Mouse (Mus musculus) R1 (cell line): Measurements from ENCODE around the gene Vmn1r4.

Experiments
- DNase-seq: peaks from one replicate; pipeline ENCODE4 v3.0.0-alpha.2; 2018; ENCODE audit warnings: low read depth, low spot score

Vmn1r4 gene

GRCm38 (mm10) chr6:56923726-56924707 lies at the start of gene Vmn1r4, which contains the start of gene Nt5c3:
TSS of gene Vmn1r4 (plus strand) at chr6:56924015.
TSS of gene Nt5c3 (minus strand) at chr6:56923932.
- peak; percentile 95 for DNase-seq

- DNase-seq: no peak
These were observed 46.9 kb upstream of the Vmn1r4 start for GRCm38 (mm10) chr6:56876870-56877269.

GRCm38 (mm10) chr6:56877985-56878384 lies 45.8 kb upstream of the Vmn1r4 start:
- DNase-seq: no peak

GRCm38 (mm10) chr6:56879352-56879955 lies 44.4 kb upstream of the Vmn1r4 start:
- DNase-seq: no peak

- no peak for DNase-seq
These were observed 35.3 kb upstream of the Vmn1r4 start for GRCm38 (mm10) chr6:56888561-56888960.

- no peak for DNase-seq
These were observed 33.1 kb upstream of the Vmn1r4 start for GRCm38 (mm10) chr6:56890762-56891161.

- DNase-seq: no peak
These were observed 24.2 kb upstream of the Vmn1r4 start for GRCm38 (mm10) chr6:56899601-56900000.

GRCm38 (mm10) chr6:56901336-56901735 lies 22.5 kb upstream of the Vmn1r4 start:
- no peak for DNase-seq

GRCm38 (mm10) chr6:56901824-56902386 lies 21.9 kb upstream of the Vmn1r4 start:
- peak; percentile 88 for DNase-seq

- DNase-seq: no peak
These were observed 21.0 kb upstream of the Vmn1r4 start for GRCm38 (mm10) chr6:56902606-56903520.

GRCm38 (mm10) chr6:56903831-56904230 lies 20.0 kb upstream of the Vmn1r4 start:
- DNase-seq: no peak

GRCm38 (mm10) chr6:56904330-56904729 lies 19.5 kb upstream of the Vmn1r4 start:
- DNase-seq: no peak

GRCm38 (mm10) chr6:56904982-56905381 lies 18.8 kb upstream of the Vmn1r4 start:
- no peak for DNase-seq

- DNase-seq: no peak
These were observed 18.3 kb upstream of the Vmn1r4 start for GRCm38 (mm10) chr6:56905486-56905885.

- no peak for DNase-seq
These were observed 17.5 kb upstream of the Vmn1r4 start for GRCm38 (mm10) chr6:56906121-56906846.

- no peak for DNase-seq
These were observed 15.8 kb upstream of the Vmn1r4 start for GRCm38 (mm10) chr6:56907973-56908372.

- DNase-seq: no peak
These were observed 15.4 kb upstream of the Vmn1r4 start for GRCm38 (mm10) chr6:56908397-56908796.

- peak; percentile 52 for DNase-seq
These were observed 14.9 kb upstream of the Vmn1r4 start for GRCm38 (mm10) chr6:56908912-56909311.

- DNase-seq: no peak
These were observed 12.9 kb upstream of the Vmn1r4 start for GRCm38 (mm10) chr6:56910910-56911309.

- no peak for DNase-seq
These were observed 10.5 kb upstream of the Vmn1r4 start for GRCm38 (mm10) chr6:56913092-56913858.
